Mouse (Mus musculus) limb, embryonic 13.5 days (tissue): Measurements from ENCODE around the gene Exoc6b. TPM values are rescaled to one million over a fixed set of nuclear protein-coding genes. Genes with fewer than 3 reads are reported as not detected.

Source experiments
- ATAC-seq: fragments of 200-750 bp; cut with Nextera tagmentation; 2 replicates; pipeline ENCODE4 v1.8.0; 2017; ENCODE audit warnings: low read depth, moderate number of reproducible peaks, moderate TSS enrichment; ENCODE audit not compliant: low FRiP score
- H3K27ac ChIP-seq: fragments of 300-500 bp; sonication (generic); 2 replicates; pipeline ENCODE4 v1.5.1; 2015; ENCODE audit warnings: inconsistent platforms, mild to moderate bottlenecking, moderate library complexity
- H3K27me3 ChIP-seq: fragments of 300-500 bp; sonication (generic); 2 replicates; pipeline ENCODE4 v1.6.1; 2015; ENCODE audit warnings: mild to moderate bottlenecking, inconsistent platforms
- H3K36me3 ChIP-seq: fragments of 300-500 bp; sonication (generic); 2 replicates; pipeline ENCODE4 v1.6.1; 2015; ENCODE audit warnings: inconsistent platforms, mild to moderate bottlenecking, moderate library complexity
- H3K4me1 ChIP-seq: fragments of 300-500 bp; sonication (generic); 2 replicates; pipeline ENCODE4 v1.6.1; 2015; ENCODE audit warnings: inconsistent platforms
- H3K4me2 ChIP-seq: fragments of 300-500 bp; sonication (generic); replicated peaks from 2 replicates; pipeline ENCODE4 v1.6.1; 2015; ENCODE audit warnings: inconsistent platforms, mild to moderate bottlenecking, moderate library complexity
- H3K4me3 ChIP-seq: fragments of 300-500 bp; sonication (generic); 2 replicates; pipeline ENCODE4 v1.5.1; 2015; ENCODE audit warnings: moderate library complexity, mild to moderate bottlenecking, inconsistent platforms
- H3K9ac ChIP-seq: fragments of 300-500 bp; sonication (generic); 2 replicates; pipeline ENCODE4 v1.6.1; 2015; ENCODE audit warnings: mild to moderate bottlenecking, inconsistent platforms
- H3K9me3 ChIP-seq: fragments of 300-500 bp; sonication (generic); 2 replicates; pipeline ENCODE4 v1.6.1; 2016; ENCODE audit warnings: inconsistent platforms
- WGBS: fragments of 180-500 bp; shearing (Covaris S2); methylation state at CpG from one replicate; pipeline ENCODE4 v1.1.7; 2015; 5-methylcytosine and 5-hydroxymethylcytosine counted together
- polyA plus RNA-seq: library from polyadenylated mRNA; unstranded; fragments of >200 nt; fragmentation: Nextera tagmentation; extraction: Ambion mirVana; gene quantifications from 2 replicates; pipeline ENCODE4 v1.2.1, GENCODE M21; 2015

Exoc6b gene
- polyA plus RNA-seq, 1 experiment from 2014 or later: 40.1 TPM

GRCm38 (mm10) chr6:84598725-84599124 lies 470.6 kb downstream of the Exoc6b start:
- Histone ChIP-seq H3K4me3 (no peak overlapping the region), H3K4me1 (peaks cover 5% of the 10 kb centered on the region; the same call in 1 of the 2 replicates), H3K27me3 (0 out of 2 replicates have a peak, but pooled peaks cover 3% of the 10 kb centered on the region), H3K9ac (no peak overlapping the region), H3K36me3 (no peaks in the 10 kb centered on the region), H3K9me3 (no peaks in the 10 kb centered on the region), H3K27ac (no peak overlapping the region), H3K4me2 (no peak overlapping the region)
- WGBS: 64% methylated on average over 3 of the region's 3 CpGs
- no peak for ATAC-seq

- Histone ChIP-seq H3K27me3 (peaks cover 8% of the 10 kb centered on the region), H3K4me2 (no peak overlapping the region), H3K27ac (no peak overlapping the region), H3K9ac (no peak overlapping the region), H3K4me1 (peaks cover 16% of the 10 kb centered on the region), H3K4me3 (no peak overlapping the region), H3K9me3 (no peaks in the 10 kb centered on the region), H3K36me3 (no peaks in the 10 kb centered on the region)
- WGBS: 64% methylated on average over 3 of the region's 3 CpGs
- ATAC-seq: no peak
Observed at GRCm38 (mm10) chr6:84594626-84595025, 474.7 kb downstream of the Exoc6b start.

GRCm38 (mm10) chr6:84593693-84594092 lies 475.6 kb downstream of the Exoc6b start, which contains the start of gene Cyp26b1:
Cyp26b1 (minus strand) TSS chr6:84593908.
- WGBS: 81% methylated on average over 10 of the region's 10 CpGs
- H3K4me1 ChIP-seq: peaks cover 21% of the 10 kb centered on the region
- no peaks in the 10 kb centered on the region for H3K36me3 ChIP-seq
- no peak for ATAC-seq
- peaks cover 13% of the 10 kb centered on the region for H3K27me3 ChIP-seq
- no peak within 1 kb of the TSS for H3K4me2 ChIP-seq
- H3K4me3 ChIP-seq: no peak within 1 kb of the TSS
- H3K9me3 ChIP-seq: no peaks in the 10 kb centered on the region
- H3K9ac ChIP-seq: peak within 1 kb of the TSS; percentile 35; the same call in 1 of the 2 replicates
- H3K27ac ChIP-seq: no peak within 1 kb of the TSS

GRCm38 (mm10) chr6:84590961-84591745 lies 478.2 kb downstream of the Exoc6b start:
- Histone ChIP-seq H3K27me3 (peaks cover 16% of the 10 kb centered on the region), H3K4me1 (peaks cover 27% of the 10 kb centered on the region), H3K4me3 (no peak overlapping the region), H3K9me3 (no peaks in the 10 kb centered on the region), H3K27ac (no peak overlapping the region), H3K9ac (no peak overlapping the region), H3K36me3 (no peaks in the 10 kb centered on the region), H3K4me2 (no peak overlapping the region)
- ATAC-seq: no peak
- 60% methylated on average over 6 of the region's 6 CpGs for whole genome bisulfite sequencing

GRCm38 (mm10) chr6:84589742-84590686 lies 479.3 kb downstream of the Exoc6b start:
- WGBS: 2% methylated on average over 39 of the region's 39 CpGs
- peaks cover 18% of the 10 kb centered on the region for H3K27me3 ChIP-seq
- H3K4me1 ChIP-seq: peaks cover 34% of the 10 kb centered on the region

GRCm38 (mm10) chr6:84588895-84589652 lies 480.2 kb downstream of the Exoc6b start:
- peaks cover 44% of the 10 kb centered on the region for H3K4me1 ChIP-seq
- under 1% methylated on average over 45 of the region's 54 CpGs for WGBS
- ATAC-seq: peak; percentile 7; the same call in 1 of the 2 replicates
- H3K36me3 ChIP-seq: no peaks in the 10 kb centered on the region
- H3K27ac ChIP-seq: peak overlapping the region; percentile 95; the same call in 1 of the 2 replicates
- H3K9ac ChIP-seq: peak overlapping the region; percentile 88
- H3K4me2 ChIP-seq: peak overlapping the region; percentile 98
- H3K27me3 ChIP-seq: peaks cover 20% of the 10 kb centered on the region
- H3K9me3 ChIP-seq: no peaks in the 10 kb centered on the region
- H3K4me3 ChIP-seq: peak overlapping the region; percentile 73

More at GRCm38 (mm10) chr6:84589742-84590686, 479.3 kb downstream of the Exoc6b start:
- Histone ChIP-seq H3K4me3 (peak overlapping the region; percentile 73), H3K27ac (no peak overlapping the region), H3K9ac (no peak overlapping the region), H3K36me3 (no peaks in the 10 kb centered on the region), H3K4me2 (peak overlapping the region; percentile 98), H3K9me3 (no peaks in the 10 kb centered on the region)
- ATAC-seq: 0 out of 2 replicates have a peak, but pooled peaks have one; percentile 33

- under 1% methylated on average over 41 of the region's 41 CpGs for WGBS
- Histone ChIP-seq H3K36me3 (no peaks in the 10 kb centered on the region), H3K4me1 (peaks cover 47% of the 10 kb centered on the region), H3K4me3 (peak overlapping the region; percentile 73), H3K9me3 (no peaks in the 10 kb centered on the region), H3K27me3 (peaks cover 20% of the 10 kb centered on the region), H3K27ac (peak overlapping the region; percentile 95), H3K9ac (peak overlapping the region; percentile 88), H3K4me2 (peak overlapping the region; percentile 98)
- ATAC-seq: no peak
Observed at GRCm38 (mm10) chr6:84588221-84588894, 481.0 kb downstream of the Exoc6b start.

GRCm38 (mm10) chr6:84587471-84588101 lies 481.7 kb downstream of the Exoc6b start:
- WGBS: under 1% methylated on average over 51 of the region's 51 CpGs
- H3K4me1 ChIP-seq: peaks cover 53% of the 10 kb centered on the region
- no peaks in the 10 kb centered on the region for H3K9me3 ChIP-seq
- H3K27ac ChIP-seq: peak overlapping the region; percentile 95
- H3K27me3 ChIP-seq: peaks cover 20% of the 10 kb centered on the region
- peak overlapping the region; percentile 73 for H3K4me3 ChIP-seq
- peak overlapping the region; percentile 98 for H3K4me2 ChIP-seq
- H3K9ac ChIP-seq: peak overlapping the region; percentile 88
- peaks cover under 1% of the 10 kb centered on the region; the same call in 1 of the 2 replicates for H3K36me3 ChIP-seq
- no peak for ATAC-seq

GRCm38 (mm10) chr6:84586551-84587200 lies 482.6 kb downstream of the Exoc6b start:
- no peak for ATAC-seq
- Histone ChIP-seq H3K4me2 (peak overlapping the region; percentile 98), H3K4me3 (peak overlapping the region; percentile 73), H3K27ac (peak overlapping the region; percentile 95), H3K27me3 (peaks cover 20% of the 10 kb centered on the region), H3K9me3 (no peaks in the 10 kb centered on the region), H3K9ac (peak overlapping the region; percentile 88), H3K4me1 (peaks cover 62% of the 10 kb centered on the region), H3K36me3 (peaks cover 9% of the 10 kb centered on the region; the same call in 1 of the 2 replicates)
- WGBS: 0% methylated on average over 28 of the region's 28 CpGs

GRCm38 (mm10) chr6:84585686-84586300 lies 483.5 kb downstream of the Exoc6b start:
- H3K9me3 ChIP-seq: no peaks in the 10 kb centered on the region
- H3K4me1 ChIP-seq: peaks cover 71% of the 10 kb centered on the region
- under 1% methylated on average over 37 of the region's 37 CpGs for WGBS
- peak overlapping the region; percentile 95 for H3K27ac ChIP-seq
- peaks cover 21% of the 10 kb centered on the region for H3K27me3 ChIP-seq
- H3K4me3 ChIP-seq: peak overlapping the region; percentile 73
- no peak for ATAC-seq
- peaks cover 9% of the 10 kb centered on the region; the same call in 1 of the 2 replicates for H3K36me3 ChIP-seq
- H3K4me2 ChIP-seq: peak overlapping the region; percentile 98
- H3K9ac ChIP-seq: peak overlapping the region; percentile 88
